Mouse (Mus musculus) R1 (cell line): ENCODE results near the gene Dram1.

Experiments
- DNase-seq: peaks from one replicate; pipeline ENCODE4 v3.0.0-alpha.2; 2018; ENCODE audit warnings: low read depth, low spot score

Gene Dram1

GRCm38 (mm10) chr10:88351411-88352103 lies 27.3 kb downstream of the Dram1 start:
- no peak for DNase-seq

- no peak for DNase-seq
These were observed 28.2 kb downstream of the Dram1 start for GRCm38 (mm10) chr10:88350687-88351086.

- peak; percentile 97 for DNase-seq
These were observed 29.1 kb downstream of the Dram1 start for GRCm38 (mm10) chr10:88349800-88350199.

- peak; percentile 46 for DNase-seq
These were observed 32.2 kb downstream of the Dram1 start for GRCm38 (mm10) chr10:88346454-88347245.

GRCm38 (mm10) chr10:88345899-88346401 lies 32.9 kb downstream of the Dram1 start:
- DNase-seq = no peak

GRCm38 (mm10) chr10:88341368-88341767 lies 37.5 kb downstream of the Dram1 start:
- DNase-seq = no peak

- DNase-seq = no peak
These were observed 38.2 kb downstream of the Dram1 start for GRCm38 (mm10) chr10:88340660-88341059.

GRCm38 (mm10) chr10:88330695-88331094 lies 48.2 kb downstream of the Dram1 start:
- DNase-seq = no peak

GRCm38 (mm10) chr10:88328056-88328450 lies 50.8 kb downstream of the Dram1 start:
- no peak for DNase-seq

GRCm38 (mm10) chr10:88327160-88328055 lies 51.5 kb downstream of the Dram1 start:
- peak; percentile 66 for DNase-seq

GRCm38 (mm10) chr10:88321739-88322138 lies 57.1 kb downstream of the Dram1 start:
- DNase-seq = peak; percentile 44

- DNase-seq = no peak
These were observed 58.0 kb downstream of the Dram1 start for GRCm38 (mm10) chr10:88320714-88321416.

GRCm38 (mm10) chr10:88318179-88318578 lies 60.7 kb downstream of the Dram1 start:
- no peak for DNase-seq

GRCm38 (mm10) chr10:88317151-88317550 lies 61.7 kb downstream of the Dram1 start:
- no peak for DNase-seq

GRCm38 (mm10) chr10:88314841-88315240 lies 64.0 kb downstream of the Dram1 start:
- DNase-seq = no peak

- DNase-seq = no peak
These were observed 69.0 kb downstream of the Dram1 start for GRCm38 (mm10) chr10:88309851-88310250.

- DNase-seq = peak; percentile 48
These were observed 72.6 kb downstream of the Dram1 start for GRCm38 (mm10) chr10:88306235-88306634.

- peak; percentile 62 for DNase-seq
These were observed 74.6 kb downstream of the Dram1 start for GRCm38 (mm10) chr10:88304302-88304701.

GRCm38 (mm10) chr10:88303079-88303478 lies 75.8 kb downstream of the Dram1 start:
- no peak for DNase-seq

GRCm38 (mm10) chr10:88301802-88302470 lies 76.9 kb downstream of the Dram1 start:
- no peak for DNase-seq

- no peak for DNase-seq
These were observed 81.9 kb downstream of the Dram1 start for GRCm38 (mm10) chr10:88296991-88297390.
